Mouse (Mus musculus) B cell, adult 2 months (primary cell): ENCODE results near the gene E2f8.

Experiments
- DNase-seq, 2 experiments: peaks; one replicate each; pipeline ENCODE4 v3.0.0; 2022

Gene E2f8

DNA sequence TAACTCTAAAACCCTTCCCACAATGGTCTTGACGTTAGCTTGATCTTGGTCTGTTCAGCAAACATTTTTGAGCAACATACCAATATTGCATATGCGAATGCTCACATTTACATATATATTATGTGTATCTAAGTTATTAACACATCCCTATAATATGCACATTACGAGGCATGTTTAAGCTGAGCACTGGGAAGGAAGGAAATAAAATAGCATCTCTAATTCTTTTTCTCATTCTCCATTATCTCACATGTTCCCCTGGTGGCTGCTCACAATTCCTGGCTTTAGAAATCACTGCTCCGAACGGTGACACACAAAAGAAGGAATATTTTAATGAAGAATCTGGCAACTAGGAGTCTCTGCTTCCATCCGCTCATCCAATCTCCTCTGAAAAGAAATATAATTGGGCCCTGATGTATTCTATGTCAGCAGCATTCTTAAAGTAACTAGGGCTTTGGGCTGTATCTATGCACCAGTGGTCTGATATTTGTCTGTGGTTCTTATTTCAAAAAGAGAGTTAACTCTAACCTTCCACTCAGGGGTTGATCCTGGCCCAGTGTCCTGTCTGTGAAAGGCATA is 29.8 kb downstream of the E2f8 start:
- no peak for DNase-seq

DNA sequence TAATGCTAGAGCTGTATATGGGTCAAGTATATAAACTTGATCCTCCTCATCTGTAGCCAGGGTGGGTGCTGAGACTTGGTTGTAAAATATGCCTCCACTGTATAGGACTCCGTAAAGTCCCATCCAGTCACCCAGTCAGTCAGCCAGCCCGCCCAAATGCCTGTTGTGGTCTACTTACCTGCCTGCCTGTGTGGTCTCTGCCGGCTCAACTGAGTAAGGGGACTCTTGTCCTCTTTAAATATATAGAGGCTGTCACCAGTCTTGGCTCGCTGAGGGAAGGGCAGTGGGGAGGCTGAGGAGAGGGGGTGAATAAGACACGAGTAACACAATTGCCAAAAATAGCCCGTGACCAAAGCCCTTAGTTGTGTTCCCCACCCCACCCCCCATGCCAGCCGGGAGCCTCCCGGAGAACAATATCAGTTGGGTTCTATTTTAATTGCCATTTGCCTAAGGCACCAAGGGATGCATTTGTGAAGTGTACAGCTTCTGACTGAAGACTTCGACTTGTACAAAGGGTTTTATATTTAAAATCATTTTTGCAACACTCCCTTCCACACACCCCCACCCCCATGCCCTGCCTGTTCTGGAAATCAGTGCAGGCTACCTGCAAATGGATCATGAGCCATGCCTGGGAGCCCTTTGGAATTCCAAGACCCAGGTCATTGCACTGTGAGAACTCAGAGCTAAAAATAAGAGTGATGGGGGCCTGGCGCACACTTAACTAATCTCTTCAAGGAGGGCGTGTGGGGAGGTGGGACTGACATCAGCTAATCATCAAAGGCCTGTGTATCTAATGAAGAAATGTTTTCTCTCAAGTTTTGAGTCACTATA is 33.4 kb downstream of the E2f8 start, which contains the start of gene Csrp3:
Gene Csrp3, minus strand, starts transcription at position 214 of the 831 bp plus-strand sequence.
- no peak for DNase-seq

DNA sequence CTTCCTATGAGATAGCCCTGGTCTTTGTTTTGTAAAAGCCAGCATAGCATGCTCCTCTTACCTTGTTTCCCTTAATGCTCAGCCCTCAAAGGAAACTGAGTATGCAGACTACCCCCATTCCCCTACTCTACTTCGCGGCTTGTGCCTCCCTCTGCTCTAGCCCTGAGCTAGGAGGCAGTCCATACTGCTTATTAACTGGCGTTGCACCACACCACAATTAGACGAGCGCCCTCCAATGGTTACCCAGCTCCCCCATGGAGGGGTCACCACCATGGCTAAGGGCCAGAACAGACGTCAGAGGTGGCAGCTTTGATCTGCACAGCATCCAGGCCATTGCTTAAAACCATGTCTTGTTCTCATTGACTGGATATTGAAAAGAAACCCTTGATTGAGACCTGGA is 34.6 kb downstream of the E2f8 start:
- DNase-seq: no peak

DNA sequence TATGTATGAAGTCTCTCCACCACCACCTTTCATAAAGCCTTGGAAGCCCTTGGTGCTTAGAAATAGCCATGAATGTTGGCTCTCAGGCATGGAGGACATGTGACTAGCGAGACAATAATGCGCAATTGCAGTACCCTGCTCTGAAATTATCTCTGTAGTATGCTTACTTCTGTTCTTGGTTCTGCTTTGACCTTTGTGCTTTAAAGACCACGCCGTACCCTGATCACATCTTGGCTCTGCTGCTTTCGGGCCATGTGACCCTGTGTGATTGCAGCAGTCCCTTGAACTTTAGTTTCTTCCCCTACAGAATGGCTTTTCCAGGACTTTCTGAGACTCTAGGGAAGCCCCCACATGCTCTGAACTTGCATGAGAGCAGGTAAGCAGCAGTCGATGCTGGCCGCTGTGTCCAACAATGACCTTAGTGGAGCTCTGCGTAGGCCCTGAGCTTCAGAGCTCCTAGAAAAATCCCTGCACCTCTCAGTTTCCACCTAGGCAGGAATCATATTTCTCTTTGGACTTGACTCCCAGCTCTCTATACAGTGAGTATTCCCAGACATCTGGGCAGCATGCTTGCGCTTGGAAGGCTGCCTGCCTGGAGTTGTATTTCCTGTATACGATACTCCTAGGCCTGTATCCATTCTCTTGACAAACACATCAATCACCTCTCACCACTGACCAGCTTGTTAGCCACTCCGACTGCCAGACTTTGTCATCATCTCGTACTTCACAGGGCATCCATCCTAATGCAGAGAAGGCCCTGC is 36.0 kb downstream of the E2f8 start:
- DNase-seq: no peak

DNA sequence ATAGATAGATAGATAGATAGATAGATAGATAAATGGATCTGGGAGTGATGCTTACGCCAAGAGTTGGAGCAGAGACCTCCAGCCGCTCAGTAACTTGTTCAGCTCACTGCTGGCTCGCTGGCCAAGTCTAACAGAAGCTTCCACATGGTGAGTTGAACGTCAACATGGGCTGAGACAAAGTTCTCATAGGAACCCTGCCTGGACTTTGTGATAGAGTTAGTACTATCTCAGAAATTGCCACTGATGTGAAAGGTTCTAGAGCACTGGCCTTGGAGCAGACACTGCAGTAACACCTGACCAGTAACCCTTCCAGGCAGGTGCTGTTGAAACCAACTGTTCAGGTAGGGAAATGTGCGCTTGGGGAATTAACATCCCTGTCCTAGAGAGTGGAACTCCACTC is 37.9 kb downstream of the E2f8 start:
- DNase-seq: no peak

DNA sequence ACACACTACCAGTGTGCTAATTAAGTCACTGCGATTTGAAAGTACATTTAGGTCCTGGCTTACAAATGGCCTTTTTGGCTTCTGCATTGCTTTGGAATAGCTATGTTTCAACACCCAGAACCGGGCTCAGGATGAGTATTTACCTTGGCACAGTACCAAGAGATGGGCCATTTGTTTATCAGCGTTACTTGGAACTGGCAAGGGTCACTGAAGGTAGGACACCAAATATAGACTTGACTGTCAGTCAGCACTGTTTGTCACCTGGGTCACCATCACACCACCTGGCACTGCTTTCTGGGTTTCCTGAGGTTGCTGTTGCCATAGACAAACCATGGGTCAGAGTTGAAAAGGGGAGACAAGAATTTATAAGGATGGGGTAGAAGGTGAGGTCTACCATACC is 39.0 kb downstream of the E2f8 start:
- no peak for DNase-seq

DNA sequence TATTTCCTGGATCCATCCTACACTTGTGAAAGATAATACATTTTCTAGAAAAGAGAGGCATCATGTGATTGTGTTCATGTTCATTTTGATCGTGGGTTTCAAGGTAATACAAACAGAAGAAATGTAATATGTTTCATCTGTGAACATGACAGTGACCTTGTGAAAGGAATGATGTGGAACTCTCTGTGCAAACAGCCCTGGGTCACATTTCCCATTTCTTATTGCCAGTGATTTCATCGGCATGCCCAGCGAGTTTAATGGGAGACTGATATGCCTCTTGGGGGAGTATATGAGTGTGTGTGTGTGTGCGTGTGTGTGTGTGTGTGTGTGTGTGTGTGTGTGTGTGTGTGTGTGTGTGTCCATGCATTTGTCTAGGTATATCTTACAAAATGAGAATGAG is 39.9 kb downstream of the E2f8 start:
- no peak for DNase-seq

DNA sequence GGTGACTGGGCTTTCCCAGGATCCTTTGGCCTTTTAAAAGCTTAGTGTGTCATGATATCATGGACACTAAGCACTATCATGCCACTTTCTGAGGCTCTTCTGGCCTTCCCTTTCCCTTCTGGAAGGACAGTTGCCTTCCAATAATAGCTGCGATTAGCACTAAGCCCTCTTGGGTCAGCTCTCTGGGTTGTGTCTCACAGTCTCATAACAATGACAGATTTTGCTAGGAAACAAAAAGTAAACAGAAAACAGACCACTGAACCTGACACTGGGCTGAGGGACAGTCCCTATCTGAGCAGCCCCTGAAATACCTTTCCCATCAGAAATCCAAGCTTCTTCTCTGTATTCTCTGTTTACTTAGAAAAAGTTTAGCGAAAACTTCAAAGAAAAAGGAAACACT is 40.9 kb downstream of the E2f8 start:
- no peak for DNase-seq

DNA sequence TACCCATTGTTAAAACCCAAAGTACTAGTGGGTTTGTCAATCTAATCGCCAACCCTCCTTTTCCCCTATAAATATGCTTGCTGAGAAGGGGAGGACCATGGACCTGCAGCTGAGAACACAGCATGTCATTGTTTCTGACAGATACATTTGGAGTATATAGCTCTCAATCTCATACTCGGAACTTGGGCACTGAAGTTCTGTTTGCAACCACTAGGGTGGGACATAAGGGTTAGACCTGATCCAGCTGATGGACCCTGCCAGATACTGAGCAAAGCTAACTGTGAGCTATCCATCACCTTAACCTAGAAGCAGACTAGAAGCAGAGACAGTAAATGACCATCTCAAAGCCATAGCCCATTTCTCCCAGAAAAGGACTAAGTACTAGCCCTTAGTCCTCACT is 43.0 kb downstream of the E2f8 start:
- peak in 1 of 2 experiments; percentile 9 for DNase-seq

DNA sequence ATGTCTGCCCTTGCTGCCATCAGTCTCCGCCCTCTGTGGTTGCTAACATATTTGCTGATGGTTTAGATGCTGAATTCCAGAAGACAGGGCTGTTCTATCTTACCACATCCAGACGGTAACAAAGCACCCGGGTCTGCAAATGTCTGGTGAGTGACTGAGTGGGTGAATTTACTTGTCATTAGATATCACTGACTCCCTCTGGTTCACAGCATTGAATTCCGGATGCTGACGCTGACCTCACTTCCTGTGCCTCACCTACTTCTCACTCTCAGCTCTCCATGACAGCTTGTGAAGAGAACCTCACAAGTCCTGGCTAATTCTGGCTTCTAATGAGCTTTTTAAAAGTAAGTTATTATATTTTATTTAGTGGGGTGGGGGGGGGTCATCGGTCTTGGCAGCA is 44.4 kb downstream of the E2f8 start:
- no peak for DNase-seq

DNA sequence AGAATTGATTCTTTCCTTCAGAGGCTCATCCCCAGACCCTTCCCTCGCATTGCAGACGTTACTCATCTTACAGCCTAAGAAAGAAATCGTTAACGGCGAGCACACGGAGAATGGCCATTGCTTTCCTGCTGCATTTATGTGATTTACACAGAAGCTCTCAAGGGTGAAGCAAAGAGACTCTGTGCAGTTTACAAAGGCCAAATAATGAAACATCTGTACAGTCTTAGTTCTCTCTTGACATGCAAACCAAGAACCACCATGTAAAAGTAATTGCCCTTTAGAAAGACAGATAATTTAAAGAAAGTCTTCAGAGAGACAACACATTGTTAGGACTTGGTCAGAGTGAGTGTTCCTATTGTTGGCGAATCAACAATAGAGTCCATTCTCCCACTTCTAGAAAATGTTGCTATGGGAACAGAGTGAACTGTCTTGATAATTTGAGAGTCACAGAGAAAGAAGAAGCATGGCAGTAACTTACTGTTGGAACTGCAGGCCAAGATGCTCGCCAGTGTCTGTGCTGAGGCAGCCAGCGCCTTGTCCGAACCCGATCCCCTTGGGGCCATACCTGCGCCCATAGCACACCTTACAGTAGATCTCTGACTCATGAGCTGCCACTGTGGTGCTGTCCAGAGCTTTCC is 46.3 kb downstream of the E2f8 start:
- DNase-seq: no peak

DNA sequence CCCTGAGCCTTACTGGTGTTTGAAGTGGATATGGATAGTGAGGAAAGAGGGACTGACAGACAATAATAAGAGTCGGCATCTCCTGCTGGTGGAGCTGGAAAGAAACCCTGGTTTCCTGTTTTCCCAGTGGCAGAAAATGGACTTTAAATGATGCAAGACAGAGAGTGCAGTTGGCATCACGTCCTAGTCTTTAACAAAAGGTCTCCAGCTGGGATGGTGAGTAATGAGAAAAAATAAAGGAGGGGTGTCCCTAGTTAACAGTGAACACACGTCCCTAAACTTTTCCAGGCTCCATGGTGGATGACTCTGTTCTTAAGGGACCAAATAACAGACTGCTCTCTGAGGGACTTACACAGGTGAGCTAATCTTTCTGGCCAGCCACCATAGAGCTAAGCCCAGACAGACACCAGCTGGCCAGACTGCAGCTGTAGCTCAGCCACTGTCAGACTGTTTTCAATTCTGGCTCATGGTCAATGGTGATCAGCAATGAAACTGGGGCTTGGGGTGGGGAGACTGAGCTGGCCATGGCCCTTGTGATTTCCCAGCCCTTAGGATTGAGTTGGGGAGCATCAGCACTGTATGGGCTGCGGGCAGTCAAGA is 46.9 kb downstream of the E2f8 start:
- DNase-seq: no peak

DNA sequence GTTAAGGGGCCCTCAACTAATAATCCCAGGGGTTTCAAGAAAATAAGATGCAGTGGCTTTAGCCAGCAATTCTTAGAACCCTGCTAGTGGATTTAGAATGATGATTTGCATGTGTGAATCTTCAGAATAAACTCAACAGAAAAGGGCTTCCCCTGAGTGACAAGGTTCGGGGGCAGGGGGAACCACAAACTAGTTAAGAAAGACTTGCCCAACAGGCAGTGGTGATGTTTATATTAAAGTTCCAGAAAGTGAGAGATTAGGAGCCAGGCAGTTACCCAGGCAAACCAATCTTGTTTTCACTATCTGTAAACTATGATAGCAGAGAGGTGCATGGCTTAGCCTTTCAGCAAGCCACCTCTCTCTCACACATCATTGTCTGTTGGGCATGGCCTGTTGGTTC is 48.7 kb downstream of the E2f8 start:
- no peak for DNase-seq

DNA sequence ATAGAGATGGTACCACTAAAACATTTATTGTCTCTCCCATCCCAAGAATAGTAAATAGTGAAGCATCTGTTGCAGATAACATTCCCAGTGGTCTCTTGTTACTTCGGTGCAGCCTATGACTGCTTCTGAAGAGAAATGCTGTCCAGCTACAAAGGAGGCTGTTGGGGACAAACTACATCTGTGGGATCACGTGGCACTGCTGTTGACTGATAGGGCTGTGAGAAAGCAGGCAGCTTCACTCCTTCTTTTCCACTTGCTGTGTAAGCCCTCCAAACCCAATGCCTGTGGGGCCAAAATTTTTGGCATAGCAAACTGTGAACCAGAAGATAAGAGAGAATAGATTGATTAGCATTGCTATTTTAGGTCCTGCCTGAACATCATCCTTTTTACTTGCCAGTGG is 51.0 kb downstream of the E2f8 start:
- DNase-seq: no peak

DNA sequence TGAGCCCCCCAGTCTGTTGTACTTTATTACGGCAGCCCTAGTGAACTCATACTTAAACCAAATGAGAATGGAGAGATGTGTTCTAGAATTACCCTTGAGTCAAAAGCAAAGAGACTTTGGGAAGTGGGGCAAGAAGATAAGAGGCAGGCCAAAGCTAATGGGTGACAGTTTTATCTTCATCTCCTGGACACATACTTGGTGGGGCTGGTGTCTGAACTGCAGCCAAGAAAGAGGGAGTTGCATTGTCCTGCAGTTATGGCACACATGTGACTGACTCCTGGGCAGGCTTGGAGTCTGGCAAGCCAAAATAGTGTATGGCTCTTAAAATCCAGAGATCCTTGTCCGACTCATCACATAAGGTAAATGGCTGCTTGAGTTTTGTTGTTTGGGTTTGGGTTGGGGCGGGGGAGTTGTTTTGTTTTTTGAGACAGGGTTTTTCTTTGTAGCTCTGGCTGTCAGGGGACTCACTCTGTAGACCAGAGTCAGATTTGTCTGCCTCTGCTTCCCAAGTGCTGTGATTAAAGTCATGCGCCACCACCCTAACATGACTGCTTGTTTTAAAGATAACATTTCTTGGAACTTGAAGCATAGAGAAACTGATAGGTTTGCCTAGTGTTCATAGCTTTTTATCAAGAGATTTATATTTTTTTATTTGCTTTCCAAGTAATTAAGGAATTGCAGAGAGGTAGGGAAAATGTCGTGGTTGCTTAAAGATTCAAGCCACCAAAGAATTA is 52.1 kb downstream of the E2f8 start:
- no peak for DNase-seq

DNA sequence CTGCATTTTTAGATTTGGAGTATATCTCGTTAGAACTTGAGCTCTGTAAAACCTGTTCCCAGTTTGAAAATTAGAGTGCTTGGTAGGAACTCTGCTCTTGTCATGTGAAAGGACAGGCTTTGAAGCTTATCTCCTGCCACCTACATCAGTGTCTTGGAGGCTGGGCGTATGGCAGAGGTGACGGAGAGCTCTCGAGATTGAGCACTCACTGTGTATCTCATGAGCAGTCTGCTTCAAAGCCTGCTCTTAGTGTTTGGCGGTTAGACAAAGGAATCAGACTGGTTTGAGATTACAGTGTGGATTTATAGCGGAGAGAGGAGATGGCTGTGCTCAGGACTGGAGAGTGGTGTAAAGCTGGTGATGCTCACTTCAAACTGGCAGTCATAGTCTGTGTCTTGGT is 56.2 kb downstream of the E2f8 start:
- DNase-seq: no peak

DNA sequence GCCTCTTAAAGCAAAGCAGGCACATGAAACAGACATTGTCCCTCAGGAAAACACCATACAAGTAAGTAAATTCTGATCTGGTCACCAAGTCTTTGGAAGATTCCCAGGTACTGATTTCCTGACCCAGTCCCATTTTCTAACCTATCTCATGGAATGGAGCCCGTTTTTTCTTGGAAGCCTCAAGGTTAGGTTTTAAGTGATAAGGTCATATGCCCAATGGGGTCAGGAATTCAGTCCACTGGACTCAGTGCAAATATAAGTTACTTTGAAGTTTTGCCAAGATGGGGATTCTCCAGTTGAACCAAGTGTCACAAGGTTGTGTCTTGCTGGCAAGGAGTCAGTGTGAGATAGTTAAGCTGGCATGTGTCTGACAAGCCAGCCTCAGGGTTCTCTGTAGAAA is 56.7 kb downstream of the E2f8 start:
- DNase-seq: no peak

DNA sequence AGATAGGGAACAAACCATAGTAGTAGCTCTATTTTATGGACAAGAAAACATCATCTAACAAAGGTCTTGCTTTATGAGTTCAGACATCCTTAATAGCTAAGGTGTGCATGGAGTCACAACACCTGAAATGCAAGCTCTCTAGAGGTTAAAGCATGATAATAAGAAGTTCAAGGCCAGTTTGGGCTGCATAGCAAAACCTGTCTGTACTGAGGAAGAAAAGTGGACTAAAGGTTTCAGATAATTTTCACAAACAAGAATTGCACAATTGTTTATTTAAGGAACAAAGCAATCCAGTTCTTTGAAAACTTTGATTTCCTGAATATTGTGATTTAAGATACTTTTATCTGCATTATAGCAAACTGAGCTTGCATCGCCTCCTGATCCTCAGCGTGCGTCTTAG is 57.8 kb downstream of the E2f8 start:
- no peak for DNase-seq

DNA sequence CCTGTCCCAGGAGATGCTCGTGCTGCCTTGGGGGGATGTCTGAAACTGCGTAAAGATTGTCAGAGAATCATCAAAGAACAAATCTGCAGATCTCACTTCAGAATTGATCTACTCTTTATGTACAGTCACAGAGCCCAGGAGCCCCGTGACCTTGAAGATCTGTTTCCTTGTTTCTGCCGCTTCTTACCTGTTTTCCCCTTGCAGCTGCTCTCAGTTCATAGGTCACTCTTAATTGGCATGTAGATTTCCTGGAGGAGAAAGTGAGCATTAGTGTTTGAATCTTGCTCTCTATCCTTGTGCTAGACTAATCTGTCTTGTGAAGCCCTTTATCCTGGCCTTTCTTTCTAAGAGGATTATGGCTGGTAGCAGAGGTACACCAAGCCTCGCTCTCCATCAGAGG is 59.7 kb downstream of the E2f8 start:
- no peak for DNase-seq
